8 mouse cellular contexts compared by ENCODE assay signal in genomic region chr11:75165441-75166192, GRCm38 (mm10). TPM values are rescaled to one million over a fixed set of nuclear protein-coding genes. Genes with fewer than 3 reads are reported as not detected.
DNase-seq lines count a peak whose midpoint lies in the region; ATAC-seq lines count a peak whose summit lies in the region.

No protein-coding gene starts in this region.

- no peak for ATAC-seq in hindbrain, embryonic 14.5 days (ENCODE audit: low FRiP score)

- peaks cover 29% of the 10 kb centered on the region for H3K36me3 ChIP-seq in hindbrain, embryonic 14.5 days (replicated peaks; ENCODE audit: control insufficient read depth, insufficient read depth)

- peak; percentile 72 for DNase-seq in Muller cell, postnatal 12 days (ENCODE audit: inconsistent ontology term)
- DNase-seq in cerebellum, postnatal 10 days, result peak; percentile 76 to 77
- peak; percentile 89 for DNase-seq in gastrocnemius, adult 18-20 months (ENCODE audit: low spot score)
- peak; percentile 50 for DNase-seq in hindbrain, embryonic 14.5 days (ENCODE audit: low spot score)
- peak; percentile 82 to 83 for DNase-seq in left cerebral cortex, adult 18-20 months (ENCODE audit: low spot score in 2 of 2)
- DNase-seq in lung, postnatal 4 days, result peak; percentile 89 to 91
- DNase-seq in right cerebral cortex, postnatal 4 days, result peak; percentile 60
- DNase-seq in yolk sac, embryonic 10.5 days (ENCODE audit: low spot score), result peak; percentile 52

- H3K27me3 ChIP-seq in hindbrain, embryonic 14.5 days (ENCODE audit: control insufficient read depth, insufficient read depth, low read length), result peaks cover 75% of the 10 kb centered on the region

- 3% methylated on average over 54 of the region's 54 CpGs for WGBS in hindbrain, embryonic 14.5 days

- H3K4me2 ChIP-seq in hindbrain, embryonic 14.5 days (replicated peaks), result peak overlapping the region; percentile 93

- H3K27ac ChIP-seq in hindbrain, embryonic 14.5 days, result no peak overlapping the region

- H3K4me3 ChIP-seq in hindbrain, embryonic 14.5 days (replicated peaks; ENCODE audit: low read length), result peak overlapping the region; percentile 50

- peaks cover 41% of the 10 kb centered on the region for H3K4me1 ChIP-seq in hindbrain, embryonic 14.5 days (replicated peaks; ENCODE audit: control insufficient read depth, insufficient read depth, low read length)

- H3K9me3 ChIP-seq in hindbrain, embryonic 14.5 days (ENCODE audit: control insufficient read depth, low read length), result no peaks in the 10 kb centered on the region

- peak overlapping the region; percentile 31; the same call in 1 of the 2 replicates for H3K9ac ChIP-seq in hindbrain, embryonic 14.5 days

RNA-seq across cellular contexts. Expression of gene Hic1, which starts 3.7 kb away (rescaled TPM):
- total RNA-seq in gastrocnemius, adult 18-20 months (2021), result 1 to 10 TPM; 1.8 to 6.6 TPM
- polyA plus RNA-seq in hindbrain, embryonic 14.5 days (2014; fragmentation: Nextera tagmentation; extraction: Ambion mirVana), result 1.9 and 2.6 TPM in 2 replicates
- 1 to 10 TPM; 3.8 to 5.0 TPM for total RNA-seq in left cerebral cortex, adult 18-20 months (2021)

RNA-seq across cellular contexts. Expression of gene Ovca2, which starts 13.0 kb away (rescaled TPM):
- total RNA-seq in gastrocnemius, adult 18-20 months (2021), result 1 to 10 TPM; 2.5 to 2.8 TPM
- 17.4 and 20.3 TPM in 2 replicates for polyA plus RNA-seq in hindbrain, embryonic 14.5 days (2014; fragmentation: Nextera tagmentation; extraction: Ambion mirVana)
- total RNA-seq in left cerebral cortex, adult 18-20 months (2021), result 10 to 100 TPM in 1 of 2 experiments, 1 to 10 TPM in 1; 9.2 to 12.0 TPM

RNA-seq across cellular contexts. Expression of gene Dph1, which starts 25.4 kb away (rescaled TPM):
- total RNA-seq in gastrocnemius, adult 18-20 months (2021), result 1 to 10 TPM; 4.6 to 5.6 TPM
- 13.6 and 14.4 TPM in 2 replicates for polyA plus RNA-seq in hindbrain, embryonic 14.5 days (2014; fragmentation: Nextera tagmentation; extraction: Ambion mirVana)
- 10 to 100 TPM; 28.5 to 32.1 TPM for total RNA-seq in left cerebral cortex, adult 18-20 months (2021)

RNA-seq across cellular contexts. Expression of gene Rtn4rl1, which starts 28.0 kb away (rescaled TPM):
- total RNA-seq in gastrocnemius, adult 18-20 months (2021), result 1 to 10 TPM in 1 of 2 experiments, under 1 TPM in 1; 0.96 to 1.1 TPM
- 8.5 and 10.3 TPM in 2 replicates for polyA plus RNA-seq in hindbrain, embryonic 14.5 days (2014; fragmentation: Nextera tagmentation; extraction: Ambion mirVana)
- 10 to 100 TPM; 86.2 to 91.0 TPM for total RNA-seq in left cerebral cortex, adult 18-20 months (2021)

Comparison
In these comparisons a context has a peak if more than half of its experiments do, and no peak if none do; other contexts are left out.
1. RNA of gene Dph1, which starts 25.4 kb away (total RNA-seq): 28.5 to 32.1 TPM in left cerebral cortex, adult 18-20 months; 4.6 to 5.6 TPM in gastrocnemius, adult 18-20 months; every median in the first group is over 4 times any median in the second.
2. Peak in every context shown above with its lines, with median percentiles within 50 percentile points of each other: DNase-seq.